Mouse (Mus musculus) MEL (cell line): ENCODE measurements around the gene Kctd14. TPM values are rescaled to one million over a fixed set of nuclear protein-coding genes. Genes with fewer than 3 reads are reported as not detected.

ENCODE experiments used
- DNase-seq: peaks from one replicate; pipeline ENCODE4 v3.0.0; 2011; ENCODE audit warnings: low read depth, low spot score
- H3K27ac ChIP-seq: 2 replicates; pipeline ENCODE4 v1.5.1; 2012; ENCODE audit warnings: low read depth, mild to moderate bottlenecking, control low read depth, low read length, moderate library complexity; ENCODE audit not compliant: control insufficient read depth
- H3K27me3 ChIP-seq, 2 experiments: fragments of 150-350 bp in 1 of 2; sonication (generic) in 1 of 2; 2 replicates each; pipeline ENCODE4 v1.6.1; 2012; ENCODE audit warnings: low read length in 2 of 2, mild to moderate bottlenecking in 2 of 2, improper control_type of control experiment in 1 of 2, moderate library complexity in 1 of 2; ENCODE audit not compliant: insufficient read depth in 2 of 2, control insufficient read depth in 1 of 2
- H3K36me3 ChIP-seq, 2 experiments: 2 replicates each; pipeline ENCODE4 v1.6.1; 2012 to 2014; ENCODE audit warnings: low read length in 2 of 2, improper control_type of control experiment in 1 of 2, inconsistent platforms in 1 of 2, mild to moderate bottlenecking in 1 of 2; ENCODE audit not compliant: insufficient read depth in 2 of 2, control insufficient read depth in 1 of 2
- H3K4me1 ChIP-seq, 2 experiments: fragments of 150-350 bp in 1 of 2; sonication (generic) in 1 of 2; 2 replicates each; pipeline ENCODE4 v1.6.1; 2012; ENCODE audit warnings: low read length in 2 of 2, improper control_type of control experiment in 1 of 2, mild to moderate bottlenecking in 1 of 2; ENCODE audit not compliant: insufficient read depth in 2 of 2, control insufficient read depth in 1 of 2
- H3K4me3 ChIP-seq, 2 experiments: fragments of 150-350 bp in 1 of 2; sonication (generic) in 1 of 2; 2 replicates each; pipeline ENCODE4 v1.5.1; 2012; ENCODE audit warnings: low read depth in 2 of 2, low read length in 2 of 2, mild to moderate bottlenecking in 2 of 2, moderate library complexity in 2 of 2, control low read depth in 1 of 2, improper control_type of control experiment in 1 of 2; ENCODE audit not compliant: control insufficient read depth in 1 of 2, insufficient read depth in 1 of 2
- H3K79me2 ChIP-seq: 2 replicates; pipeline ENCODE4 v1.6.1; 2012; ENCODE audit warnings: mild to moderate bottlenecking, low read length, moderate library complexity; ENCODE audit not compliant: control insufficient read depth, poor library complexity, insufficient read depth
- H3K9ac ChIP-seq: 2 replicates; pipeline ENCODE4 v1.6.1; 2012; ENCODE audit warnings: low read depth, mild to moderate bottlenecking, control low read depth, low read length, moderate library complexity; ENCODE audit not compliant: control insufficient read depth, poor library complexity, severe bottlenecking
- H3K9me3 ChIP-seq: fragments of 150-350 bp; sonication (generic); replicated peaks from 2 replicates; pipeline ENCODE4 v1.6.1; 2012; ENCODE audit warnings: mild to moderate bottlenecking, low read length, improper control_type of control experiment, moderate library complexity; ENCODE audit not compliant: insufficient read depth
- CHD1 ChIP-seq: IDR thresholded peaks from 2 replicates; pipeline ENCODE4 v1.6.1; 2012; ENCODE audit warnings: low read depth, mild to moderate bottlenecking, inconsistent platforms, low read length, improper control_type of control experiment
- CHD2 ChIP-seq: IDR thresholded peaks from 2 replicates; pipeline ENCODE4 v1.6.1; 2011; ENCODE audit warnings: low read length, improper control_type of control experiment
- ELF1 ChIP-seq: IDR thresholded peaks from 2 replicates; pipeline ENCODE4 v1.6.1; 2014; ENCODE audit warnings: low read depth, mild to moderate bottlenecking, inconsistent platforms, low read length, improper control_type of control experiment, moderate library complexity
- JUND ChIP-seq: IDR thresholded peaks from 2 replicates; pipeline ENCODE4 v1.6.1; 2011; ENCODE audit warnings: low read depth, mild to moderate bottlenecking, improper control_type of control experiment, low read length
- KAT2A ChIP-seq: conservative IDR thresholded peaks from 2 replicates; pipeline ENCODE4 v1.6.1; 2012; ENCODE audit warnings: low read depth, low read length, improper control_type of control experiment, inconsistent platforms
- MAFK ChIP-seq: IDR thresholded peaks from 2 replicates; pipeline ENCODE4 v1.6.1; 2011; ENCODE audit warnings: low read depth, mild to moderate bottlenecking, low read length, improper control_type of control experiment, borderline replicate concordance
- MEF2A ChIP-seq: IDR thresholded peaks from 2 replicates; pipeline ENCODE4 v1.6.1; 2014; ENCODE audit warnings: low read depth, mild to moderate bottlenecking, inconsistent platforms, low read length, improper control_type of control experiment; ENCODE audit not compliant: poor library complexity, insufficient replicate concordance, severe bottlenecking; ENCODE audit errors: extremely low read depth
- MYB ChIP-seq: IDR thresholded peaks from 2 replicates; pipeline ENCODE4 v1.6.1; 2011; ENCODE audit warnings: mild to moderate bottlenecking, low read depth, low read length, improper control_type of control experiment
- NELFE ChIP-seq: IDR thresholded peaks from 2 replicates; pipeline ENCODE4 v1.6.1; 2011; ENCODE audit warnings: low read depth, low read length, improper control_type of control experiment
- NRF1 ChIP-seq: IDR thresholded peaks from 2 replicates; pipeline ENCODE4 v1.6.1; 2014; ENCODE audit warnings: low read depth, mild to moderate bottlenecking, inconsistent platforms, low read length, improper control_type of control experiment, moderate library complexity; ENCODE audit not compliant: poor library complexity, insufficient read depth, severe bottlenecking
- POLR2AphosphoS5 ChIP-seq: IDR thresholded peaks from 2 replicates; pipeline ENCODE4 v1.6.1; 2012; ENCODE audit warnings: low read depth, borderline replicate concordance, mild to moderate bottlenecking, inconsistent platforms, low read length, moderate library complexity, mixed read lengths
- TAL1 ChIP-seq: IDR thresholded peaks from 2 replicates; pipeline ENCODE4 v1.6.1; 2012; ENCODE audit warnings: mild to moderate bottlenecking, inconsistent platforms, low read length, moderate library complexity, mixed read lengths
- TBP ChIP-seq: IDR thresholded peaks from 2 replicates; pipeline ENCODE4 v1.8.0; 2011; ENCODE audit warnings: low read depth, low read length, improper control_type of control experiment
- UBTF ChIP-seq: IDR thresholded peaks from 2 replicates; pipeline ENCODE4 v1.6.1; 2012; ENCODE audit warnings: low read depth, mild to moderate bottlenecking, inconsistent platforms, low read length, improper control_type of control experiment, moderate library complexity, borderline replicate concordance; ENCODE audit not compliant: insufficient read depth
- ZKSCAN1 ChIP-seq: IDR thresholded peaks from 2 replicates; pipeline ENCODE4 v1.6.1; 2012; ENCODE audit warnings: low read depth, mild to moderate bottlenecking, inconsistent platforms, low read length, improper control_type of control experiment, moderate library complexity
- polyA plus RNA-seq, 2 experiments: library from polyadenylated mRNA; stranded (reverse) in 1 of 2; unstranded in 1 of 2; fragments of >175 nt in 1 of 2; fragments of >200 nt in 1 of 2; gene quantifications; 2 replicates each; pipeline versions ENCODE4 v1.2.1 to v1.2.4; 2012; ENCODE audit warnings: low replicate concordance in 2 of 2, low read depth in 1 of 2; ENCODE audit not compliant: insufficient read length in 2 of 2, insufficient read depth in 1 of 2, missing spikeins in 1 of 2
- total RNA-seq: library from RNA; depleted of rRNA; stranded (reverse); fragments of 300-350 nt; gene quantifications from 2 replicates; pipeline ENCODE4 v1.2.3, GENCODE M21; 2012

Gene Kctd14
- total and polyA plus RNA-seq, 3 experiments: 0.58 to 0.77 TPM; not detected in 1

DNA sequence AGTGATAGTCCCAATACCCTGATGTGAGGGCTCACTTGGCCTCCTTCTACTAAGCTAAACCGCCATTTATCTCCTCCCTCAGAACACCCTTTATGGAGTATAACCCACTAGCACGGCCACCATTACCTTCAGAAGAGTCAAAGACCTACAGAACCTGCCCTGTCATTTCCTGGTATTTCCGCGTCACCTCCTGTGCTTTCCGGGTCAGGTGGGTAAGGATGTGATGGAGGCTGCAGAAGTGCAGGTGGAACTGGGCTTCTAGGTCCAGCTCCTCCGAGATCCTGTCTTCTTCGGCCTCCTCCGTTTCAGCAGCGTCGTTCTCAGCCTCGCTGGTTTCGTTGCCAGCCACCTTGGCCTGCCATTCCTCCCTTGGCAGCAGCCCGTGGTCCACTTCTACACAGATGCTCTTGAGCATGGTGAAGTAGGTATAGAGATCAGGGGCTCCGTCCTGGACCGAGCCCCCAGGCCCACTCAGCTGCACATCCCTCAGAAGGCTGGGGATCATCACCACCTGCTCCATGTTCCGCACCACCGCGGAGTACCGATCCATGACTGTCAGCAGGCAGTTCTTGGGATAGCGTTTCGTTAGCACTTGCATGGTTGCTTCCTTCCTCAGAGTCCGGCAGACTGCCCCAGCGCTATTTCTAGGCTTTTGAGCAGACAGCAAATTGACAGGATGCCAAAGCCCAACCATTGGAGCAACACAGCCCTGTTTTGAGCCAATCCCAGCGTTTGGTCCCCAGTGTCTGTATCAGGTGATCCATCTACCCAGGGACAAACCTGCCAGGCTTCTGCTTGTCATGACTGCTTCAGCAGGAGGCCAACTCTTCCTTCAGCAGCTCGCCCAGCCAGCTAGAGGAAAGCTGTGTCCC lies 34.0 kb upstream of the Kctd14 start, which contains the start of gene Thrsp:
Thrsp (minus strand) TSS at position 825 of the 872 bp plus-strand sequence.
- Histone ChIP-seq H3K9ac (no peak within 1 kb of the TSS), H3K79me2 (no peaks in the 10 kb centered on the region), H3K4me3 (no peak within 1 kb of the TSS), H3K9me3 (no peaks in the 10 kb centered on the region), H3K4me1 (peaks cover 0 to 5% of the 10 kb centered on the region in 2 experiments; a peak in 1 of 4 replicates), H3K36me3 (no peaks in the 10 kb centered on the region; a peak in 1 of 4 replicates), H3K27ac (no peak within 1 kb of the TSS), H3K27me3 (no peaks in the 10 kb centered on the region)
- no peak for TF ChIP-seq MEF2A
- no peak for TF ChIP-seq MYB
- TF ChIP-seq TBP: no peak
- no peak for TF ChIP-seq UBTF
- TF ChIP-seq TAL1: no peak
- no peak for TF ChIP-seq NRF1
- no peak for TF ChIP-seq NELFE
- TF ChIP-seq CHD1: no peak
- no peak for TF ChIP-seq POLR2AphosphoS5
- TF ChIP-seq KAT2A: no peak
- no peak for TF ChIP-seq ZKSCAN1
- no peak for TF ChIP-seq MAFK
- no peak for DNase-seq

DNA sequence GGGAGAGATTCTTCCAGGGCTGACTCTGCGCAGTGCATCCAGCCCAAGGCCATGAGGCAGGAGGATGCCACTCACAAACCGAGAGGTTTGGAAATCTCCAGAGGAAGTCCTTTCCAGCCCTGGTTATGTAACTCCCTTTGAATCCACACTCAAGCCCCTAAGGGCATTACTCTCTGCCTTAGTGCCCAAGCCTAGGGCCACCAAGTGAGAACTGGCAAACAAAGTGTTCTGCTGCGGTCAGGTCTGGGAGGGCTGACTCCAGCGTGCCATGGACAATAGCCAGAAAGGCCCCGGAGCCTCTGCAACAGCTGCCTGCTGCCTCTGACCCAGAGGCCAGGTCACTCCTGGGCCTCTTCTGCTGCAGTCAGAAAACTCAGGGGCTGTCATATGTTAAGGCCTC lies 32.4 kb upstream of the Kctd14 start:
- Histone ChIP-seq H3K4me1 (peaks cover 0 to 4% of the 10 kb centered on the region in 2 experiments; a peak in 1 of 4 replicates), H3K27me3 (peaks cover 0 to 2% of the 10 kb centered on the region in 2 experiments; a peak in 1 of 4 replicates), H3K79me2 (no peaks in the 10 kb centered on the region), H3K9ac (no peak overlapping the region), H3K9me3 (no peaks in the 10 kb centered on the region), H3K4me3 (no peak overlapping the region), H3K27ac (no peak overlapping the region), H3K36me3 (no peaks in the 10 kb centered on the region; a peak in 1 of 4 replicates)
- no peak for TF ChIP-seq JUND
- TF ChIP-seq NELFE: no peak
- no peak for TF ChIP-seq CHD2
- no peak for TF ChIP-seq ZKSCAN1
- no peak for TF ChIP-seq ELF1
- no peak for DNase-seq
